Mouse (Mus musculus) heart, embryonic 14.5 days (tissue): ENCODE measurements around the gene Ubxn11. TPM values are rescaled to one million over a fixed set of nuclear protein-coding genes. Genes with fewer than 3 reads are reported as not detected.

Source experiments
- ATAC-seq: fragments of 200-750 bp; cut with Nextera tagmentation; 2 replicates; pipeline ENCODE4 v1.8.0; 2017; ENCODE audit warnings: low read depth, moderate TSS enrichment; ENCODE audit not compliant: insufficient number of reproducible peaks, insufficient read depth, low FRiP score
- H3K27ac ChIP-seq, 2 experiments: fragments of 200-500 bp in 1 of 2; fragments of 300-500 bp in 1 of 2; sonication (generic) in 1 of 2; replicated peaks in 1 of 2; 2 replicates each; pipeline ENCODE4 v1.5.1; 2012 to 2014; ENCODE audit warnings: low read depth in 2 of 2, low read length in 2 of 2, control low read depth in 1 of 2, mild to moderate bottlenecking in 1 of 2, mixed read lengths in 1 of 2; ENCODE audit not compliant: control insufficient read depth in 1 of 2, insufficient read depth in 1 of 2
- H3K27me3 ChIP-seq: fragments of 300-500 bp; sonication (generic); 2 replicates; pipeline ENCODE4 v1.6.1; 2014; ENCODE audit warnings: mild to moderate bottlenecking, low read length, control low read depth; ENCODE audit not compliant: control insufficient read depth, insufficient read depth
- H3K36me3 ChIP-seq: fragments of 300-500 bp; sonication (generic); 2 replicates; pipeline ENCODE4 v1.6.1; 2014; ENCODE audit warnings: mild to moderate bottlenecking, control low read depth, low read length, mixed read lengths; ENCODE audit not compliant: control insufficient read depth, insufficient read depth
- H3K4me1 ChIP-seq, 2 experiments: fragments of 200-500 bp in 1 of 2; fragments of 300-500 bp in 1 of 2; sonication (generic) in 1 of 2; 2 replicates each; pipeline ENCODE4 v1.6.1; 2012 to 2014; ENCODE audit warnings: low read length in 2 of 2, control low read depth in 1 of 2, mixed read lengths in 1 of 2; ENCODE audit not compliant: control insufficient read depth in 2 of 2, insufficient read depth in 2 of 2
- H3K4me2 ChIP-seq: fragments of 300-500 bp; sonication (generic); 2 replicates; pipeline ENCODE4 v1.6.1; 2014; ENCODE audit warnings: mild to moderate bottlenecking, low read length
- H3K4me3 ChIP-seq, 2 experiments: fragments of 200-500 bp in 1 of 2; fragments of 300-500 bp in 1 of 2; sonication (generic) in 1 of 2; 2 replicates each; pipeline ENCODE4 v1.5.1; 2012 to 2014; ENCODE audit warnings: low read length in 2 of 2, mild to moderate bottlenecking in 2 of 2, control low read depth in 1 of 2, low read depth in 1 of 2, moderate library complexity in 1 of 2; ENCODE audit not compliant: control insufficient read depth in 1 of 2, insufficient read depth in 1 of 2
- H3K9ac ChIP-seq: fragments of 300-500 bp; sonication (generic); 2 replicates; pipeline ENCODE4 v1.6.1; 2014; ENCODE audit warnings: mild to moderate bottlenecking, low read length
- H3K9me3 ChIP-seq: fragments of 300-500 bp; sonication (generic); 2 replicates; pipeline ENCODE4 v1.6.1; 2016; ENCODE audit warnings: low read length, control low read depth; ENCODE audit not compliant: control insufficient read depth
- WGBS: fragments of 180-500 bp; shearing (Covaris S2); extraction: QIAGEN DNeasy Blood & Tissue Kit; methylation state at CpG from one replicate; pipeline ENCODE4 v1.1.7; 2014; 5-methylcytosine and 5-hydroxymethylcytosine counted together
- polyA plus RNA-seq: library from polyadenylated mRNA; unstranded; fragments of >200 nt; fragmentation: Nextera tagmentation; extraction: Ambion mirVana; gene quantifications from 2 replicates; pipeline ENCODE4 v1.2.1, GENCODE M21; 2014

The Ubxn11 gene
- polyA plus RNA-seq, 1 experiment from 2014 or later, result 2.9 TPM

- Histone ChIP-seq H3K9me3 (no peaks in the 10 kb centered on the region), H3K9ac (no peak overlapping the region), H3K4me3 (no peak overlapping the region), H3K27me3 (no peaks in the 10 kb centered on the region), H3K4me2 (no peak overlapping the region), H3K27ac (no peak overlapping the region), H3K4me1 (no peaks in the 10 kb centered on the region), H3K36me3 (no peaks in the 10 kb centered on the region)
- no peak for ATAC-seq
- 84% methylated on average over 6 of the region's 6 CpGs for WGBS
These were observed 11.2 kb upstream of the Ubxn11 start for GRCm38 (mm10) chr4:134091225-134091529.

DNA sequence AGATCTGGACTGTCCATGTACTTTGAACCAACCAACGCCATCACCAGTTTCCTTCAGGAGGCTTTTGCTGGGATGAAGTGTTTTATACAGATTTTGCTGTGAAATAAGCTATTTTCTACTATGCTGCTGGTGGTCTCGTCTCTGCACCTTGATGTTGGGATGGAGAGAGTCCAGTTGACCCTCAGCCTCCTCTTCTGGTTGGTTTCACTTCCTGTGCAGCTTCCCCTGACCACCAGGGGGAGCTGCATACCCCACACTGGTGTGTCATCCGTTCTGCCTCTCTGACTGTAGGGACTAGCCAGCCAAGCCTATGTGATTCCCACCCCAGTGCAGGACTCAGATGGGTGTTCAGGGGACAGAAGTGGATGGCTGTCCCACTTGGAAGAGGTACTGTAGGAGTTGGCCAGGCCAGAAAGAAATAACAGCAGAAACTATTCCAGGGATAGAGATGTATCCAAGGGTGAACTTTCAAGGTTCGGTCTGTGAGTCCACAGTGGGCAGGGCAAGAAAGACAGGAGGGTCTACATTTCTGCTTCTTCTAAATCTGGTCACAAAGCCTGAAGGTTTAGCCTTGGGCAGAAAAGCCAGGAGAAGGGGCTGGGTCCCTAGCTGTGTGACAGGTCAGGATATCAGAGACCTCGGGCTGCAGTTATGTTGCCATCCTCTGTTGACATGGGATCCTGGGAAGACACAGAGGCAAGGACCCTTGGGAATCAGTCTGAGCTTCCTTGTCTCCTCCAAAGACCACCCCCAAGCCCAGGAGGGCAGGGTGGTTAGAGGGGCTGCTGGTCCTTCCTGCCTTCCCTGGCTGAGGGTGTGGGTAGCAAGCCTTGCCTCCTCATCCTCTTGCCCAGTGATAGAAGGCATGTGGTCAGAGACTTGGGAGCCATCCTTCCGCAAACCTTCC is 9.7 kb upstream of the Ubxn11 start:
- no peak overlapping the region for H3K27ac ChIP-seq
- no peak overlapping the region for H3K4me2 ChIP-seq
- H3K9me3 ChIP-seq, result no peaks in the 10 kb centered on the region
- no peaks in the 10 kb centered on the region for H3K36me3 ChIP-seq
- no peak for ATAC-seq
- 63% methylated on average over 6 of the region's 6 CpGs for WGBS
- H3K9ac ChIP-seq, result no peak overlapping the region
- no peaks in the 10 kb centered on the region for H3K4me1 ChIP-seq
- H3K4me3 ChIP-seq, result no peak overlapping the region
- H3K27me3 ChIP-seq, result no peaks in the 10 kb centered on the region

DNA sequence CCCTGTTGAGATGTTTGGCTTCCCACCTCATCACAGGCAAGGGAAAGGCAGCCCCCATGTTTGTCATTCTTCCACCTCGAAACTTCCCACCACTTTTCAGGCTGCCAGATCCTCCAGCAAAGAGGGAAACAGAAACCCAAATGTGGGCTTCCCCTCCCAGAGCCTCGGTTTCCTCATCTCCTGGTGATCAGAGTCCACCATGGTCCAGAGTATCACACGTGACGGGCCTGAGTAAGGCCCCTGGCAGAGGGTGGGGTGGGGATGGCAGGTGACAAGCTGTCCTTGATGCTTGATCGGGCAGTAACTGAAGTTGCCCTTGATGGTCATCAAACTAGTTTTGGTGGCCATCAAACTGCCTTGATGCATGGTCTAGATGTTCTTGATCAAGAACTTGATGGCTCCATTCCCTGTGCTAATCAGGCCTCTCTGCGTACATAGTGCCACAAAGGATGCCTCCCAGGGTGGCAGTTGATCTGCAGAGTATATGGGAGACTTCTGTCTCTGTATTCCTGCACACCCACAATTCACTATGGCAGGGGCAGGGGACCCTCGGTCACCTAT is 8.3 kb upstream of the Ubxn11 start:
- Histone ChIP-seq H3K36me3 (no peaks in the 10 kb centered on the region), H3K4me2 (no peak overlapping the region), H3K9me3 (no peaks in the 10 kb centered on the region)

DNA sequence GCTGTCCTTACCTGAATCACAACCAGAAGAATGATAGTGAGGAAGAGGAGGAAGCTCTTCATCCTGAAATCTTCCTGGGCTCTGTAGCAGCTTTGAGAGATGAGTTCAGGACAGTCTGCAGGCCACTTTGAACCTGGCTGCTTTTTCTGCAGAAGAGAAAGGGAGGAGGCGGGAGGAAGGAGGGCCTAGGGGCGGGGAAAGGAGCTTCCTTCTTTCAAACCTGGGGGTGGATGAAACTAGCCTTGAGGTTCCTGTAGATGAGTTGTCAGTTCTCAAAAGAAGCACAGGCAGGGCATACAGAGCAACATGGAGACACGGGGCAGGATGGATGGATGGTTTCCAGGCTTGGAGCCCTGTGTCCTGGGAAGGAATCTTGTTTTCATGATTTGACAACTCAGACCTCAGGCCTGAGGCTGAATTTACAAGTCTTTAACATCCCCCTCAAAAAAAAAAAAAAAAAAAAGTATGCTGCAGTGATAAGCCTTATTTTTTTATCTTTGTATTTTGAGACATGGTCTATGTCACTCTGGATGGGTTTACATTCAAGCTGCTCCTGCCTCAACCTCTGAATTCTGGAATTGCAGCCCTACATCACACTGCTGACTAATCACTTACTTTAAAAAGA is 7.3 kb upstream of the Ubxn11 start, which contains the start of gene Cd52:
Cd52 (minus strand) TSS at position 160 of the 625 bp plus-strand sequence.
- no peak for ATAC-seq
- no peak within 1 kb of the TSS for H3K4me2 ChIP-seq
- no peaks in the 10 kb centered on the region for H3K27me3 ChIP-seq
- H3K36me3 ChIP-seq, result no peaks in the 10 kb centered on the region
- no peaks in the 10 kb centered on the region for H3K9me3 ChIP-seq
- 65% methylated on average over 3 of the region's 3 CpGs for WGBS
- H3K4me1 ChIP-seq, result peaks cover 0 to 3% of the 10 kb centered on the region in 2 experiments; a peak in 1 of 4 replicates
- H3K4me3 ChIP-seq, result no peak within 1 kb of the TSS
- H3K27ac ChIP-seq, result no peak within 1 kb of the TSS
- no peak within 1 kb of the TSS for H3K9ac ChIP-seq

More for the DNA sequence above, 8.3 kb upstream of the Ubxn11 start:
- no peak for ATAC-seq
- no peaks in the 10 kb centered on the region for H3K27me3 ChIP-seq
- 86% methylated on average over 7 of the region's 7 CpGs for WGBS
- H3K27ac ChIP-seq, result no peak overlapping the region
- H3K4me1 ChIP-seq, result peaks cover 0 to 3% of the 10 kb centered on the region in 2 experiments; a peak in 1 of 4 replicates
- no peak overlapping the region for H3K4me3 ChIP-seq
- H3K9ac ChIP-seq, result no peak overlapping the region

DNA sequence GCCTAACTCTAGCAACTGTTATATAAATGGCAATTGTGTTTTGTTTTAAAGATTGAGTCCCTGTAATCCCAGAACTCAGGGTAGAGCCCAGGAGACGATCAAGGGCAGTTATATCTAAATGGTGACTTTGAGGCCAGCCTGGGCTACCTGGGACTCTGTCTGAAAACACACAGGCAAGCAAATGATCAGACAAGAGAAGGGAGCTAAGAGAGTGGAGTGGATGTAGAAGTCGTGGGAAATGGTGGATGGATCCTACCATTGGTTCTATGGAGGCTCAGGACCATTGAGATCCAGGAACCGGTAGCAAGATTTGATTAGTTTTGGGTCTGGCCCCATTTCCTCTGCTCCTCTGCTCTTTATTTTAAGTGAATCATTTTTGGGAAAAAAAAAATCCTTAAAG is 6.2 kb upstream of the Ubxn11 start:
- Histone ChIP-seq H3K36me3 (no peaks in the 10 kb centered on the region), H3K4me2 (no peak overlapping the region), H3K4me3 (no peak overlapping the region), H3K9me3 (no peaks in the 10 kb centered on the region), H3K27me3 (no peaks in the 10 kb centered on the region), H3K27ac (no peak overlapping the region), H3K4me1 (peaks cover 0 to 3% of the 10 kb centered on the region in 2 experiments; a peak in 1 of 4 replicates), H3K9ac (no peak overlapping the region)
- WGBS, result 82% methylated on average over 3 of the region's 3 CpGs
- ATAC-seq, result no peak

DNA sequence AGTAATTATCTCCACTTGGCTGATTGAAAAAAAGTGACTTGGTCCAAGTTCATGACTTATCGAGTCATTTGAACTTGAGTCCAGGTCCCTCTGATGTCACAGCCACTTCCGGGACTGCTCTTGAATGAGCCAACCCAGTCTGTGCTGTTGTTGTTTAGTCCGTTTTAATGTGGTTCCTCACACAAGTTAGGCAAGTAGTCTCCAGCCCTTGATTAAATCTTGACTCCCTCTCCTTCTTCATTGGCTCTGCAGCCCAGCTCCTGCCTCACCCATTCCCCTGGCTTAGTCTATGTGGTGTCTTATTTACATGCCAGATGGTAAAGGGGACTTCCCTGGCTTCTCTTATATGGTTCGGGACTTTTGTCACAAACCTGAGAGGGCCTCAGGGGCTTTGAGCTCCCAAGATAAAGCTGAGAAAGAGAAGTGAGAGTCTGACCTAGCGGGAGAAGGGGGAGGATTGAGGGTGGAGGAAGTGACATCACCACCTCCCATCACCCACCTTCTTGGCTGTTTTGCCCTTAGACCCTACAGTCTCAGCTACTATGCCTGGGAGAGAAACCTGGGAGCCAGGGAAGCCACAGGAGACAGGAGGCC is 5.3 kb upstream of the Ubxn11 start:
- Histone ChIP-seq H3K4me2 (no peak overlapping the region), H3K4me1 (peaks cover 0 to 3% of the 10 kb centered on the region in 2 experiments; a peak in 1 of 4 replicates), H3K36me3 (no peaks in the 10 kb centered on the region), H3K4me3 (no peak overlapping the region), H3K27me3 (no peaks in the 10 kb centered on the region), H3K9me3 (no peaks in the 10 kb centered on the region), H3K9ac (no peak overlapping the region), H3K27ac (no peak overlapping the region)
- ATAC-seq, result no peak
- 61% methylated on average over 5 of the region's 5 CpGs for WGBS

GRCm38 (mm10) chr4:134098628-134099027 is 3.7 kb upstream of the Ubxn11 start:
- no peak overlapping the region for H3K4me3 ChIP-seq
- peak overlapping the region in 1 of 2 experiments; percentile 12; a peak in 1 of 4 replicates for H3K27ac ChIP-seq
- H3K4me2 ChIP-seq, result no peak overlapping the region
- WGBS, result 40% methylated on average over 8 of the region's 8 CpGs
- peaks cover 0 to 3% of the 10 kb centered on the region in 2 experiments; a peak in 2 of 4 replicates for H3K4me1 ChIP-seq
- no peaks in the 10 kb centered on the region for H3K9me3 ChIP-seq
- no peak overlapping the region for H3K9ac ChIP-seq
- H3K36me3 ChIP-seq, result no peaks in the 10 kb centered on the region
- no peaks in the 10 kb centered on the region for H3K27me3 ChIP-seq
- no peak for ATAC-seq
